Mouse (Mus musculus) embryonic facial prominence, embryonic 14.5 days (tissue): Measurements from ENCODE around the gene Pik3c2g. TPM values are rescaled to one million over a fixed set of nuclear protein-coding genes. Genes with fewer than 3 reads are reported as not detected.
A peak's percentile ranks its signal among the peaks of the same experiment; 100 is the strongest.

Source experiments
- ATAC-seq: fragments of 200-750 bp; cut with Nextera tagmentation; 2 replicates; pipeline ENCODE4 v1.8.0; 2017; ENCODE audit warnings: low read depth, moderate number of reproducible peaks, moderate TSS enrichment
- DNase-seq: peaks from one replicate; pipeline ENCODE4 v3.0.0-alpha.2; 2015; ENCODE audit warnings: low spot score
- H3K27ac ChIP-seq: fragments of 300-500 bp; sonication (generic); replicated peaks from 2 replicates; pipeline ENCODE4 v1.5.1; 2014; ENCODE audit warnings: low read depth, mild to moderate bottlenecking, low read length, moderate library complexity
- H3K27me3 ChIP-seq: fragments of 300-500 bp; sonication (generic); replicated peaks from 2 replicates; pipeline ENCODE4 v1.6.1; 2014; ENCODE audit warnings: low read length; ENCODE audit not compliant: control insufficient read depth, insufficient read depth
- H3K36me3 ChIP-seq: fragments of 300-500 bp; sonication (generic); 2 replicates; pipeline ENCODE4 v1.6.1; 2014; ENCODE audit warnings: low read length, mixed read lengths; ENCODE audit not compliant: control insufficient read depth, insufficient read depth
- H3K4me1 ChIP-seq: fragments of 300-500 bp; sonication (generic); 2 replicates; pipeline ENCODE4 v1.6.1; 2014; ENCODE audit warnings: antibody characterized with exemption, low read length; ENCODE audit not compliant: control insufficient read depth, insufficient read depth
- H3K4me2 ChIP-seq: fragments of 300-500 bp; sonication (generic); 2 replicates; pipeline ENCODE4 v1.6.1; 2014; ENCODE audit warnings: low read depth, mild to moderate bottlenecking, low read length, moderate library complexity, mixed read lengths
- H3K4me3 ChIP-seq: fragments of 300-500 bp; sonication (generic); 2 replicates; pipeline ENCODE4 v1.5.1; 2014; ENCODE audit warnings: low read depth, mild to moderate bottlenecking, low read length
- H3K9ac ChIP-seq: fragments of 300-500 bp; sonication (generic); 2 replicates; pipeline ENCODE4 v1.6.1; 2014; ENCODE audit warnings: low read depth, mild to moderate bottlenecking, low read length, moderate library complexity, mixed read lengths
- H3K9me3 ChIP-seq: fragments of 300-500 bp; sonication (generic); 2 replicates; pipeline ENCODE4 v1.6.1; 2016; ENCODE audit warnings: low read length; ENCODE audit not compliant: control insufficient read depth
- WGBS: fragments of 180-500 bp; shearing (Covaris S2); extraction: QIAGEN DNeasy Blood & Tissue Kit; methylation state at CpG from one replicate; pipeline ENCODE4 v1.1.7; 2014; 5-methylcytosine and 5-hydroxymethylcytosine counted together
- polyA plus RNA-seq: library from polyadenylated mRNA; unstranded; fragments of >200 nt; fragmentation: Nextera tagmentation; extraction: Ambion mirVana; gene quantifications from 2 replicates; pipeline ENCODE4 v1.2.1, GENCODE M21; 2014

Pik3c2g gene
- polyA plus RNA-seq, 1 experiment from 2014 or later: 0.89 TPM

DNA sequence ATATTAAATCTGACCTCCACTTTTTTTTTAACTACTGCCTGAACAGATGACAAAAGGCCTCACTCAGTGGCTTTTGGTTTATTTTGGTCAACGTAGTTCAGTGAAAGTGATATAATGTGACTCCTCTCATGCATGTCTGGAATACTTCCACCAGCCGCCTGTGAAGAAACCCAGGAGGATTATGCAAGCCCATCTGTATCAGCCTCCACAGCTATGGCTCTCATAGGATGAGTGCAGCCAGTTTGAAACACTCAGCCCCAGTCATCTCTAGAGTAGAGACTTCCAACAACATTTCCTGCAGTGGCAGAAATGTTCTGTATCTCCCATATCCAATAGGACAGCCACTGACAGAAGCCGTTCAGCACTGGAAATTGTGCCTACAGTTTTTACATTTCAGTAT is 391.1 kb downstream of the Pik3c2g start:
- Histone ChIP-seq H3K4me2 (no peak overlapping the region), H3K4me1 (no peaks in the 10 kb centered on the region), H3K9ac (no peak overlapping the region), H3K36me3 (no peaks in the 10 kb centered on the region), H3K9me3 (no peaks in the 10 kb centered on the region), H3K27ac (no peak overlapping the region), H3K27me3 (no peaks in the 10 kb centered on the region), H3K4me3 (no peak overlapping the region)
- peak; percentile 30 for DNase-seq
- ATAC-seq: no peak
- 44% methylated on average over 3 of the region's 3 CpGs for WGBS

DNA sequence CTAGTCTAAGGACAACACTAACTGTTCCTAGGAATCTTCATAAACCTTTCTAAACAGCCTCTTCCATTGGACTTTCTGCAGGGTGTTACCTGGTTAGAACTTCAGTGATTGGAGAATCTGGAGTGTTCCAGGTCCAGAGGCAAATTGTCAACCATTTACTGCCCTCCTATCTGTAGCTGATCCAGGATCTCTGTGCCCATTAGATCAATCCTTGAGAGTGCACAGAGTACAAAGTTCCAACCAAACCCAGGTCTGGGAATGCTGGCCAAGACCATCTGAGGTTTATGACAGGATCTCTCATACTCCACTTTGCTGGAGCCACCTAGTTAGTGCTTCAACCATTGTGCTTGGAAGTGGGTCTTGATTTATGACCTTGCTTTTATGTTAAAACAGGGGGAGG is 394.0 kb downstream of the Pik3c2g start:
- DNase-seq: no peak
- H3K9me3 ChIP-seq: no peaks in the 10 kb centered on the region
- no peaks in the 10 kb centered on the region for H3K27me3 ChIP-seq
- H3K9ac ChIP-seq: no peak overlapping the region
- H3K27ac ChIP-seq: no peak overlapping the region
- no peaks in the 10 kb centered on the region for H3K36me3 ChIP-seq
- H3K4me3 ChIP-seq: no peak overlapping the region
- no peak overlapping the region for H3K4me2 ChIP-seq
- no peaks in the 10 kb centered on the region for H3K4me1 ChIP-seq
- no peak for ATAC-seq

DNA sequence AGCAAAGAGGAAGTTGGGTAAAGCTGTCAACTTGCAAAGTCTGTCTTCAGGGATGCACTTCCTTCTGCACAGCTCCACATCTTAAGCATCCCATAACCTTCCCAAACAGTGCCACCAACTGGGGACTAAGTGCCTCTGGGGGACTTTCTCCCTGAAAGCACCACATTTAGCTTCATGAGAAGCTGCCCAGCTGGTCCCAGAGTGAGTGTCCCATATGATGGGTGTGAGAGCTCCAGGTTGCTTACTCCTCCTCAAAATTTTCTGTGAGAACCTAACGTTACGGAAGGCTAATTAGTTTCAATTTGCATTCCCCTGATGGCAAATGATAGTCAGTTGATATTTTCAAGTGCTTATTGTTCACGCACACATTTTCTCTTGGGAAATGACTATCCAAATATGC is 397.0 kb downstream of the Pik3c2g start:
- no peaks in the 10 kb centered on the region for H3K36me3 ChIP-seq
- ATAC-seq (no peak), DNase-seq (no peak)
- H3K4me3 ChIP-seq: no peak overlapping the region
- no peaks in the 10 kb centered on the region for H3K4me1 ChIP-seq
- no peak overlapping the region for H3K4me2 ChIP-seq
- no peaks in the 10 kb centered on the region for H3K27me3 ChIP-seq
- H3K9me3 ChIP-seq: no peaks in the 10 kb centered on the region
- no peak overlapping the region for H3K27ac ChIP-seq
- no peak overlapping the region for H3K9ac ChIP-seq
- WGBS: 92% methylated on average over 3 of the region's 3 CpGs

DNA sequence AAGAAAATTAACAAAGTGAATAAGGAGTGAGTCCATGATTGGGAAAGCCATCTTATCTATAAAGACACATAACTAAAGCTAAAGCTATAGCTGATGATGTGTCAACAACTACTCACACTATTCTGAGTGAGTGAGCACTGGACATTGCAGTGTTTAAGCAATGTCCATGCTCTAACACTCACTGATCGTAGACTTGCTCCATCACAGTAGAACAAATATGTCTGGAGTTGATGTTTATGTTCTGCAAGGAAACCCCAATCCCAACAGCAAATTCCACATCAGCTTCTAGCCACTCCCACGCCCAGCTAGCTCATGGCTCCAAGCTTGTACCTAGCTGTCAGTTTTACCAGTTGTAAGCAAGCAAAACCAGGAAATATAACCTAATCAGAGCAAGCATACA is 399.5 kb downstream of the Pik3c2g start:
- WGBS: 72% methylated on average over 2 of the region's 2 CpGs

DNA sequence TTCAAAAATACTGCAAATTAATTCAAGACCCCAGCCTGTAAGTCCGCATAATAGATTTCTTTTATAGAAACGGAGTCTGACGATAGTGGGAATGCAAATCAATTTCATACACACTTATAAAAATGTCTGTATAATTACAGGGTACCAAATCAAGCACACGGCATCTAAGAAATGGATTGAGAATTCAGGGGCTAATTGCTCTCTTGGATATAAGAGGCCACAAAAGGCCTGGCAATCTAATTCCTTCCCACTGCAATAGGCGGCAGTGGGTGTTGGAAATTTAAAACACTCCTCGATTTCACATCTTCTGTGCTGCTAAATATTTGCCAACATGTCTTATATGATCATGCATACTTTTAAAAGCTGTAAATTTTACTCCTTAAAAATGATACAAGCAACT is 402.1 kb downstream of the Pik3c2g start:
- H3K36me3 ChIP-seq: no peaks in the 10 kb centered on the region
- no peak for ATAC-seq
- 59% methylated on average over 6 of the region's 6 CpGs for WGBS

More for the DNA sequence above, 399.5 kb downstream of the Pik3c2g start:
- Histone ChIP-seq H3K27me3 (no peaks in the 10 kb centered on the region), H3K4me3 (no peak overlapping the region), H3K36me3 (no peaks in the 10 kb centered on the region), H3K27ac (no peak overlapping the region), H3K9ac (no peak overlapping the region), H3K4me2 (no peak overlapping the region), H3K4me1 (no peaks in the 10 kb centered on the region), H3K9me3 (no peaks in the 10 kb centered on the region)
- DNase-seq (no peak), ATAC-seq (no peak)

DNA sequence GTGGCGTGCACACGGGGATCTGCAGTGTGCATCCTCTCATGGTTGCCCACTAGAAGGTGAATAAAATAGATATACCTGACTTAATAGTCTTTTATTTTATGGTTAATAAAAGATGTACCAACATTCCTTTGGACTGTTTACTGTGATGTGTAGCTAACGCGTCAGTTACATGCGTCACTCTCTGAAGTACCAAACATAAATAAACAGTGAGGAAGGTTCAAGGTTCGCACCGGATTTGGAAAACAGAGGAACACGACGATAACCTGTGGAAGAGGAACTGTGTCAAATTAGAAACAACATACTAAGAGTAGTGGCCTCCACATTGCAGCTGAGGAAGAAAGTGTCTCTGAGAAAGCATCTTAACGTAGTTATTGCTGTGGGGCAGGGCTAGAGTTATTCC is 402.6 kb downstream of the Pik3c2g start:
- H3K9ac ChIP-seq: no peak overlapping the region
- no peaks in the 10 kb centered on the region for H3K36me3 ChIP-seq
- H3K4me1 ChIP-seq: no peaks in the 10 kb centered on the region
- 75% methylated on average over 10 of the region's 10 CpGs for WGBS
- H3K4me2 ChIP-seq: no peak overlapping the region
- H3K4me3 ChIP-seq: no peak overlapping the region
- DNase-seq (no peak), ATAC-seq (no peak)
- no peaks in the 10 kb centered on the region for H3K9me3 ChIP-seq
- H3K27ac ChIP-seq: no peak overlapping the region
- H3K27me3 ChIP-seq: no peaks in the 10 kb centered on the region

More for the DNA sequence above, 402.1 kb downstream of the Pik3c2g start:
- no peak for DNase-seq
- no peak overlapping the region for H3K9ac ChIP-seq
- no peak overlapping the region for H3K27ac ChIP-seq
- H3K27me3 ChIP-seq: no peaks in the 10 kb centered on the region
- no peak overlapping the region for H3K4me3 ChIP-seq
- H3K9me3 ChIP-seq: no peaks in the 10 kb centered on the region
- no peaks in the 10 kb centered on the region for H3K4me1 ChIP-seq
- no peak overlapping the region for H3K4me2 ChIP-seq

DNA sequence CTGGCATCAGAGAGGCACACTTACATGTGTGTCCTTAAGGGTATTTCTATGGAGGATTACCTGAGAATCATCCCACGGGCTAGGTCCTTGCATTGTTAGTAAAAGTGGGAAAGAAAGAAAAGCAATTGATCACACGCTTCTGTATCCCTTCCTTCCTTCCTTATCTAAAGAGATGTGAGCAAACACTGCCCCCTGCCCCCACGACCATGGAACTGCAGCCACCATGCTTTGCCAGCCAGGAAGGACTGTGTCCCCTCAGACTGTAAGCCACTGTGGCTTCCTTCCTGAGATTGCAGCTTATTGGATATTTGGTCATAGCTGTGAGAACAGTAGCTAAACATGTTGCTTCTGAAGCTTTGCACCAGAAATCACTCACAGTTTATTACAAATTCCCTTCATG is 418.2 kb downstream of the Pik3c2g start:
- 82% methylated on average over 3 of the region's 3 CpGs for WGBS
- no peak for ATAC-seq
- no peaks in the 10 kb centered on the region for H3K4me1 ChIP-seq
- H3K27me3 ChIP-seq: no peaks in the 10 kb centered on the region
- no peak overlapping the region for H3K27ac ChIP-seq
- peaks cover 11% of the 10 kb centered on the region; the same call in 1 of the 2 replicates for H3K9me3 ChIP-seq
- H3K36me3 ChIP-seq: no peaks in the 10 kb centered on the region
- H3K4me2 ChIP-seq: no peak overlapping the region
- DNase-seq: no peak
- no peak overlapping the region for H3K9ac ChIP-seq
- no peak overlapping the region for H3K4me3 ChIP-seq

Other genes starting within 250 kb of the Pik3c2g start
- 0.18 TPM in 1 of 2 replicates, not detected in the other for gene Rergl, start 85.2 kb upstream of the Pik3c2g start, polyA plus RNA-seq